ENCODE assay signal across 8 mouse cellular contexts in the genomic region with DNA sequence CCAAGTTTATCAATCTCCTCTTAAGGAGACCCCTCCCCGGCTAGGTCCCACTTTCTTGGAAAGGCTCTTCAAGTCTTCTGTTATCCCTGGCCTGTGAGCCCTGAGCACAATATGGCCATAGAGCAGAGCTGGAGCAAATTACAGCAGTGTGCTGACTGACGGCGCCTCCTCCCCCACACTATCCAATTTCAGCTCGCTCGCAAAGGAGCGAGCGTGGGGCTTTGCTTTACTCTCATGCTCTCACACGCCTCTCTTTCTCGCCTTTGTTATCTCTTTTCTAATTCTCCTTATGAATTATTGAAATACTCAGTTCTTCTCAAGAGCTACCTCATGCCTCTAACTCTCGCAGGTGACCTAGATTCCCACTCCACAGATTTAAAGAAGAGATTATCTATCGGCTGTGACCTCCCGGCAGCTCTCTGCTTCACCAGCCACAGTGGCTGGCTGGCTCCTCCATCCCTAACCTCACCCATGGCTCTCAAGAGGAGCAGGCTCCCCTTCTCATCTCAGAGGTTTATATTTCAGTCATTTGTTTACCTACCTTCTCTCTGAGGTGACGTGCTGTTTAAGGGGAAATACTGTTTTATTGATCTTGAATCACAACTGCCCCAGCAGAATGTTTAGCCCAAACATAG.
DNase-seq lines count a peak whose midpoint lies in the region; ATAC-seq and TF ChIP-seq lines count a peak whose summit lies in the region.

No protein-coding gene starts in this region.

- DNase-seq in kidney, postnatal 0 days (ENCODE audit: low spot score) = peak; percentile 81
- DNase-seq in kidney, postnatal 36 days = no peak
- DNase-seq in forebrain, embryonic 10.5 days (ENCODE audit: extremely low spot score, low spot score) = peak; percentile 49
- peak; percentile 34 to 40 for DNase-seq in left cerebral cortex, adult 2 months (ENCODE audit: extremely low spot score in 1 of 2, low spot score in 2 of 2)
- DNase-seq in cerebellum, adult 8-10 months = no peak
- DNase-seq in layer of hippocampus, adult 9-11 months = no peak
- DNase-seq in spleen, adult 12 weeks (ENCODE audit: low spot score) = no peak

- H3K4me3 ChIP-seq in kidney, postnatal 0 days (replicated peaks; ENCODE audit: low read depth, low read length) = no peak overlapping the region
- H3K4me3 ChIP-seq in forebrain, embryonic 10.5 days = peak overlapping the region; percentile 36
- no peak overlapping the region for H3K4me3 ChIP-seq in left cerebral cortex, adult 2 months
- no peak overlapping the region for H3K4me3 ChIP-seq in neural tube, embryonic 15.5 days (replicated peaks)

- no peaks in the 10 kb centered on the region for H3K4me1 ChIP-seq in kidney, postnatal 0 days (replicated peaks; ENCODE audit: insufficient read depth, low read length)
- peaks cover 25% of the 10 kb centered on the region for H3K4me1 ChIP-seq in forebrain, embryonic 10.5 days
- peaks cover 27% of the 10 kb centered on the region for H3K4me1 ChIP-seq in neural tube, embryonic 15.5 days

- peak overlapping the region; percentile 14; the same call in 1 of the 2 replicates for H3K4me2 ChIP-seq in kidney, postnatal 0 days (ENCODE audit: low read length)
- H3K4me2 ChIP-seq in neural tube, embryonic 15.5 days = no peak overlapping the region

- H3K27me3 ChIP-seq in kidney, postnatal 0 days (ENCODE audit: insufficient read depth, low read length) = no peaks in the 10 kb centered on the region
- H3K27me3 ChIP-seq in forebrain, embryonic 10.5 days (ENCODE audit: poor library complexity, severe bottlenecking) = peaks cover 7% of the 10 kb centered on the region; the same call in 1 of the 2 replicates
- H3K27me3 ChIP-seq in neural tube, embryonic 15.5 days (replicated peaks) = no peaks in the 10 kb centered on the region

- no peak for TF ChIP-seq CTCF in kidney, postnatal 0 days (IDR thresholded peaks at IDR 0.05; ENCODE audit: low read depth)
- TF ChIP-seq CTCF in left cerebral cortex, adult 2 months (IDR thresholded peaks at IDR 0.05) = no peak

- 16% methylated on average over 13 of the region's 13 CpGs for WGBS in kidney, postnatal 0 days
- WGBS in forebrain, embryonic 10.5 days = 5% methylated on average over 13 of the region's 13 CpGs
- WGBS in neural tube, embryonic 15.5 days = 11% methylated on average over 13 of the region's 13 CpGs

- H3K36me3 ChIP-seq in kidney, postnatal 0 days (ENCODE audit: insufficient read depth, low read length) = 0 out of 2 replicates have a peak, but pooled peaks cover 3% of the 10 kb centered on the region
- H3K36me3 ChIP-seq in forebrain, embryonic 10.5 days (replicated peaks) = peaks cover 45% of the 10 kb centered on the region
- peaks cover 44% of the 10 kb centered on the region for H3K36me3 ChIP-seq in neural tube, embryonic 15.5 days

- 0 out of 2 replicates have a peak, but pooled peaks have one; percentile 54 for ATAC-seq in kidney, postnatal 0 days (replicated peaks; ENCODE audit: low FRiP score, low read depth)
- peak; percentile 72; the same call in 1 of the 2 replicates for ATAC-seq in neural tube, embryonic 15.5 days (ENCODE audit: low FRiP score)

- H3K9me3 ChIP-seq in kidney, postnatal 0 days (replicated peaks; ENCODE audit: low read length) = no peaks in the 10 kb centered on the region
- no peaks in the 10 kb centered on the region for H3K9me3 ChIP-seq in forebrain, embryonic 10.5 days
- H3K9me3 ChIP-seq in neural tube, embryonic 15.5 days (replicated peaks) = no peaks in the 10 kb centered on the region

- H3K27ac ChIP-seq in kidney, postnatal 0 days = no peak overlapping the region
- peak overlapping the region; percentile 80 for H3K27ac ChIP-seq in forebrain, embryonic 10.5 days
- H3K27ac ChIP-seq in left cerebral cortex, adult 2 months = peak overlapping the region; percentile 60; the same call in 1 of the 2 replicates
- peak overlapping the region; percentile 23 for H3K27ac ChIP-seq in neural tube, embryonic 15.5 days (replicated peaks)

- H3K9ac ChIP-seq in kidney, postnatal 0 days (ENCODE audit: low read depth, low read length) = no peak overlapping the region
- H3K9ac ChIP-seq in neural tube, embryonic 15.5 days (replicated peaks) = 0 out of 2 replicates have a peak overlapping the region, but pooled peaks have one; percentile 12

- intact Hi-C loops in left cerebral cortex, adult 2 months (cut with DNase I) = no loop called here

Comparison
In these comparisons a context has a peak if more than half of its experiments do, and no peak if none do; other contexts are left out.
1. DNase-seq: peak in kidney, postnatal 0 days (single experiment), forebrain, embryonic 10.5 days (single experiment) and left cerebral cortex, adult 2 months (2 of 2); none in kidney, postnatal 36 days (0 of 2), cerebellum, adult 8-10 months (single experiment), layer of hippocampus, adult 9-11 months (single experiment) and spleen, adult 12 weeks (single experiment).